Mouse (Mus musculus) kidney, postnatal 0 days (tissue): ENCODE measurements around the gene Nipsnap1. TPM values are rescaled to one million over a fixed set of nuclear protein-coding genes. Genes with fewer than 3 reads are reported as not detected.

Experiments used
- ATAC-seq: fragments of 200-750 bp; cut with Nextera tagmentation; replicated peaks from 2 replicates; pipeline ENCODE4 v1.8.0; 2017; ENCODE audit warnings: low read depth, moderate number of reproducible peaks, moderate TSS enrichment, moderate library complexity; ENCODE audit not compliant: low FRiP score
- DNase-seq: peaks from one replicate; pipeline ENCODE4 v3.0.0-alpha.2; 2016; ENCODE audit warnings: low spot score
- H3K27ac ChIP-seq: fragments of 300-500 bp; sonication (generic); 2 replicates; pipeline ENCODE4 v1.5.1; 2014; ENCODE audit warnings: mild to moderate bottlenecking
- H3K27me3 ChIP-seq: fragments of 300-500 bp; sonication (generic); 2 replicates; pipeline ENCODE4 v1.6.1; 2014; ENCODE audit warnings: low read length, mixed read lengths; ENCODE audit not compliant: insufficient read depth
- H3K36me3 ChIP-seq: fragments of 300-500 bp; sonication (generic); 2 replicates; pipeline ENCODE4 v1.6.1; 2014; ENCODE audit warnings: low read length, mixed read lengths; ENCODE audit not compliant: insufficient read depth
- H3K4me1 ChIP-seq: fragments of 300-500 bp; sonication (generic); replicated peaks from 2 replicates; pipeline ENCODE4 v1.6.1; 2014; ENCODE audit warnings: antibody characterized with exemption, low read length, mixed read lengths; ENCODE audit not compliant: insufficient read depth
- H3K4me2 ChIP-seq: fragments of 300-500 bp; sonication (generic); 2 replicates; pipeline ENCODE4 v1.6.1; 2014; ENCODE audit warnings: mild to moderate bottlenecking, low read length, moderate library complexity, mixed read lengths
- H3K4me3 ChIP-seq: fragments of 300-500 bp; sonication (generic); replicated peaks from 2 replicates; pipeline ENCODE4 v1.5.1; 2014; ENCODE audit warnings: low read depth, low read length
- H3K9ac ChIP-seq: fragments of 300-500 bp; sonication (generic); 2 replicates; pipeline ENCODE4 v1.6.1; 2014; ENCODE audit warnings: low read depth, low read length
- H3K9me3 ChIP-seq: fragments of 300-500 bp; sonication (generic); replicated peaks from 2 replicates; pipeline ENCODE4 v1.6.1; 2016; ENCODE audit warnings: low read length, inconsistent platforms, mixed read lengths
- CTCF ChIP-seq: IDR thresholded peaks from 2 replicates; pipeline ENCODE4 v1.5.1; 2016; ENCODE audit warnings: antibody characterized with exemption, low read depth, mild to moderate bottlenecking, moderate library complexity
- WGBS: fragments of 180-500 bp; shearing (Covaris S2); extraction: QIAGEN DNeasy Blood & Tissue Kit; methylation state at CpG from one replicate; pipeline ENCODE4 v1.1.7; 2014; 5-methylcytosine and 5-hydroxymethylcytosine counted together
- polyA plus RNA-seq: library from polyadenylated mRNA; unstranded; fragments of >200 nt; fragmentation: Nextera tagmentation; extraction: Ambion mirVana; gene quantifications from 2 replicates; pipeline ENCODE4 v1.2.1, GENCODE M21; 2015

The Nipsnap1 gene
- polyA plus RNA-seq, 1 experiment from 2014 or later: 82.0 TPM

GRCm38 (mm10) chr11:4885385-4885903 is 11.7 kb downstream of the Nipsnap1 start:
- Histone ChIP-seq H3K36me3 (0 out of 2 replicates have a peak, but pooled peaks cover 17% of the 10 kb centered on the region), H3K4me3 (no peak overlapping the region), H3K9me3 (no peaks in the 10 kb centered on the region), H3K9ac (no peak overlapping the region), H3K27ac (no peak overlapping the region), H3K4me2 (no peak overlapping the region), H3K27me3 (no peaks in the 10 kb centered on the region), H3K4me1 (0 out of 2 replicates have a peak, but pooled peaks cover 12% of the 10 kb centered on the region)
- ATAC-seq (no peak), DNase-seq (peak; percentile 21)
- peak; percentile 73 for TF ChIP-seq CTCF
- 58% methylated on average over 2 of the region's 2 CpGs for WGBS

DNA sequence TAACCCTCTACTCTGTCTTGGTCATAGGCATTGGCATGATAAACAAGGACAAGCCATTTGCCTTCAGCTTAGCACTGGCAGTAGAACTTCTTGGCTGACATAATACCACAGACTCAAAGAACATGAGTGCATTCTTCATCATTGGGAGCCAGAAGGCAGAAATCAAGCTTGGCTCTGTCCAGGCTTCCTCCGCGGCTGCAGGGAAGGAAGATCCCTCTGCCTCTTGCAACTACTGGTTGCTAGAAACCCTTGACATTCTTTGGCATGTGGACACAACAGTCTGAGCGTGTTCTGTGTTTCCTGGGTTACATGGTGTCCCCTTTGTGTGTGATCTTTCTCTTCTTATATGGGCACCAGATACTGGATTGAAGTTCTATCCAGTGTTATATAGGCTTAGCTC is 13.2 kb downstream of the Nipsnap1 start:
- Histone ChIP-seq H3K9ac (no peak overlapping the region), H3K9me3 (no peaks in the 10 kb centered on the region), H3K4me2 (no peak overlapping the region), H3K27me3 (no peaks in the 10 kb centered on the region), H3K4me3 (no peak overlapping the region), H3K4me1 (0 out of 2 replicates have a peak, but pooled peaks cover 10% of the 10 kb centered on the region), H3K36me3 (0 out of 2 replicates have a peak, but pooled peaks cover 25% of the 10 kb centered on the region), H3K27ac (no peak overlapping the region)
- DNase-seq: no peak
- TF ChIP-seq CTCF: no peak
- 90% methylated on average over 3 of the region's 3 CpGs for WGBS
- ATAC-seq: no peak

DNA sequence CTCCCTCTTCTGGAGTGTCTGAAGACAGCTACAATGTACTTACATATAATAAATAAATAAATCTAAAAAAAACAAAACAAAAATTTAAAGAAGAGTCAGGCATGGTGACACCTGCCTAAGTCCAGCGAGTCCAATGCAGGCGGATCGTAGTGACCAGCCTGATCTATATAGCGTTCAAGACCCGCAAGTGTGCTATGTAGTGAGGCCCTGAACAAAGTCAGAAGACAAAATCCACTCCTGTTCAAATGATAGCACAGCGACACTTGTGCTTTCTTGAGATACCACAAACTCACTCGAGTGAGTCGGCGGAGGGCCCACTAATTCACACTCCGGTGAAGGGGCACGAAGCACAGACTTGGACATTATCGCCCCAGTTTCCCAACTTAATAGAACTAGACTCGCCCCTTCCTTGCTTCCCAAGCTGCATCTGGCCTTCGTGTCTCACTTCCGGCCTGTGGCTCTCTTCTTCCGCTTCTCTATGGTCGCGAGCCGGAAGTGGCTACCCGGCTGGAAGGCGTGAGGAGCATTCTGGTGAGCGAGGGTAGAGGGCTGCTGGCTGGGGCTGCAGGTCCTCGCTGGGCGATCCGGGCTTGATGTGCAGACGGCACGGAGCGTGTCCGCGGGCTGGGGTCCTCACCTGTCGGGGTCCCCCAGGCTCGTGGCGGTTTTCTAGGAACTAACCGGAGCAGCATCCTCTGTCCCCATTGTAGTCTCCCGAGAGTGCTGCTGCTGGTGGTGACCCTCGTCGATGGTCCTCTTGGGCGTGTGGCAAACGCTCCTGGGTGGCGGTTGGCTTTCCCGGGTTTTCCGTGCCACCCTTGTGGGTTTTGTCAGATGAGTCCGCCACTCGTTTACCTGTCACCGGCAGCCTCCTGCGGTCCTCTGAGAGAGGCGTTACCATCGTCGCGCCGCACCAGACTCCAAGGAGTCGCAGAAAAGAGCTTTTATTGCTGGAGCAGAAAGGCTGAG is 21.4 kb downstream of the Nipsnap1 start, which contains the start of gene Thoc5:
Thoc5 (plus strand) TSS at position 473 of the 969 bp plus-strand sequence.
- Histone ChIP-seq H3K9me3 (no peaks in the 10 kb centered on the region), H3K36me3 (0 out of 2 replicates have a peak, but pooled peaks cover 8% of the 10 kb centered on the region), H3K4me3 (peak within 1 kb of the TSS; percentile 78), H3K4me1 (peaks cover 5% of the 10 kb centered on the region), H3K9ac (peak within 1 kb of the TSS; percentile 76), H3K27me3 (no peaks in the 10 kb centered on the region), H3K4me2 (peak within 1 kb of the TSS; percentile 77), H3K27ac (peak within 1 kb of the TSS; percentile 80)
- ATAC-seq (peak; percentile 85), DNase-seq (peak; percentile 95)
- WGBS: 3% methylated on average over 52 of the region's 52 CpGs
- TF ChIP-seq CTCF: no peak

GRCm38 (mm10) chr11:4900437-4900836 is 26.7 kb downstream of the Nipsnap1 start:
- no peaks in the 10 kb centered on the region for H3K9me3 ChIP-seq
- TF ChIP-seq CTCF: peak; percentile 61
- no peak overlapping the region for H3K4me3 ChIP-seq
- DNase-seq (no peak), ATAC-seq (no peak)
- no peak overlapping the region for H3K9ac ChIP-seq
- H3K4me1 ChIP-seq: peaks cover 5% of the 10 kb centered on the region
- 73% methylated on average over 5 of the region's 5 CpGs for WGBS
- H3K27ac ChIP-seq: no peak overlapping the region
- H3K27me3 ChIP-seq: no peaks in the 10 kb centered on the region
- no peak overlapping the region for H3K4me2 ChIP-seq
- H3K36me3 ChIP-seq: peaks cover 20% of the 10 kb centered on the region

GRCm38 (mm10) chr11:4901956-4902355 is 28.2 kb downstream of the Nipsnap1 start:
- 91% methylated on average over 6 of the region's 6 CpGs for WGBS
- Histone ChIP-seq H3K9ac (no peak overlapping the region), H3K4me3 (no peak overlapping the region), H3K27me3 (no peaks in the 10 kb centered on the region), H3K4me1 (no peaks in the 10 kb centered on the region), H3K27ac (no peak overlapping the region), H3K36me3 (peaks cover 25% of the 10 kb centered on the region), H3K9me3 (no peaks in the 10 kb centered on the region), H3K4me2 (no peak overlapping the region)
- DNase-seq (no peak), ATAC-seq (no peak)
- no peak for TF ChIP-seq CTCF

- H3K27me3 ChIP-seq: no peaks in the 10 kb centered on the region
- peaks cover 30% of the 10 kb centered on the region for H3K36me3 ChIP-seq
- DNase-seq (no peak), ATAC-seq (no peak)
- no peaks in the 10 kb centered on the region for H3K9me3 ChIP-seq
- no peak overlapping the region for H3K4me2 ChIP-seq
- H3K4me3 ChIP-seq: no peak overlapping the region
- TF ChIP-seq CTCF: no peak
- H3K4me1 ChIP-seq: no peaks in the 10 kb centered on the region
- 90% methylated on average over 6 of the region's 6 CpGs for WGBS
- H3K9ac ChIP-seq: no peak overlapping the region
- no peak overlapping the region for H3K27ac ChIP-seq
Observed at GRCm38 (mm10) chr11:4906231-4906630, 32.5 kb downstream of the Nipsnap1 start.
